Mouse (Mus musculus): ENCODE measurements around the gene Slc35f1. TPM values are rescaled to one million over a fixed set of nuclear protein-coding genes. Genes with fewer than 3 reads are reported as not detected.

The Slc35f1 gene
- polyA plus RNA-seq, 1 experiment from 2014 or later, result 40.1 TPM

GRCm38 (mm10) chr10:53052521-53052920 lies 362.2 kb downstream of the Slc35f1 start:
- H3K9ac ChIP-seq (replicated peaks), result no peak overlapping the region
- no peaks in the 10 kb centered on the region for H3K4me1 ChIP-seq
- H3K4me2 ChIP-seq (replicated peaks), result no peak overlapping the region
- no peak overlapping the region for H3K4me3 ChIP-seq
- no peak overlapping the region for H3K27ac ChIP-seq (replicated peaks)
- peaks cover 2% of the 10 kb centered on the region; the same call in 1 of the 2 replicates for H3K36me3 ChIP-seq
- peaks cover 4% of the 10 kb centered on the region for H3K9me3 ChIP-seq
- no peak for ATAC-seq (replicated peaks)
- no peaks in the 10 kb centered on the region for H3K27me3 ChIP-seq

- Histone ChIP-seq H3K4me3 (no peak overlapping the region), H3K27me3 (no peaks in the 10 kb centered on the region), H3K4me2 (replicated peaks) (no peak overlapping the region), H3K9ac (replicated peaks) (no peak overlapping the region), H3K4me1 (no peaks in the 10 kb centered on the region), H3K9me3 (peaks cover 4% of the 10 kb centered on the region), H3K36me3 (no peaks in the 10 kb centered on the region), H3K27ac (replicated peaks) (no peak overlapping the region)
- no peak for ATAC-seq (replicated peaks)
- WGBS, result 90% methylated on average over 2 of the region's 2 CpGs
Measured at GRCm38 (mm10) chr10:53060745-53061144, 370.4 kb downstream of the Slc35f1 start.

- Histone ChIP-seq H3K4me2 (replicated peaks) (no peak overlapping the region), H3K27ac (replicated peaks) (no peak overlapping the region), H3K9me3 (no peaks in the 10 kb centered on the region), H3K4me1 (no peaks in the 10 kb centered on the region), H3K4me3 (no peak overlapping the region), H3K9ac (replicated peaks) (no peak overlapping the region), H3K27me3 (no peaks in the 10 kb centered on the region), H3K36me3 (no peaks in the 10 kb centered on the region)
- ATAC-seq (replicated peaks), result no peak
Measured at GRCm38 (mm10) chr10:53062741-53063140, 372.4 kb downstream of the Slc35f1 start.

- Histone ChIP-seq H3K4me3 (no peak overlapping the region), H3K36me3 (peaks cover 10% of the 10 kb centered on the region; the same call in 1 of the 2 replicates), H3K9me3 (no peaks in the 10 kb centered on the region), H3K4me1 (no peaks in the 10 kb centered on the region), H3K4me2 (replicated peaks) (no peak overlapping the region), H3K27me3 (no peaks in the 10 kb centered on the region), H3K9ac (replicated peaks) (no peak overlapping the region), H3K27ac (replicated peaks) (no peak overlapping the region)
- no peak for ATAC-seq (replicated peaks)
- WGBS, result 88% methylated on average over 1 of the region's 1 CpGs
Measured at GRCm38 (mm10) chr10:53087811-53088210, 397.5 kb downstream of the Slc35f1 start.

GRCm38 (mm10) chr10:53091525-53091924 lies 401.2 kb downstream of the Slc35f1 start:
- H3K4me1 ChIP-seq, result no peaks in the 10 kb centered on the region
- no peaks in the 10 kb centered on the region for H3K9me3 ChIP-seq
- no peak overlapping the region for H3K4me3 ChIP-seq
- no peaks in the 10 kb centered on the region for H3K27me3 ChIP-seq
- no peak for ATAC-seq (replicated peaks)
- H3K27ac ChIP-seq (replicated peaks), result no peak overlapping the region
- peaks cover 10% of the 10 kb centered on the region; the same call in 1 of the 2 replicates for H3K36me3 ChIP-seq
- WGBS, result 85% methylated on average over 4 of the region's 4 CpGs
- no peak overlapping the region for H3K4me2 ChIP-seq (replicated peaks)
- no peak overlapping the region for H3K9ac ChIP-seq (replicated peaks)

GRCm38 (mm10) chr10:53096446-53096845 lies 406.1 kb downstream of the Slc35f1 start:
- no peaks in the 10 kb centered on the region for H3K4me1 ChIP-seq
- no peaks in the 10 kb centered on the region for H3K27me3 ChIP-seq
- H3K4me2 ChIP-seq (replicated peaks), result no peak overlapping the region
- H3K27ac ChIP-seq (replicated peaks), result no peak overlapping the region
- no peak for ATAC-seq (replicated peaks)
- H3K36me3 ChIP-seq, result no peaks in the 10 kb centered on the region
- WGBS, result 87% methylated on average over 3 of the region's 3 CpGs
- H3K9me3 ChIP-seq, result no peaks in the 10 kb centered on the region
- H3K9ac ChIP-seq (replicated peaks), result no peak overlapping the region
- no peak overlapping the region for H3K4me3 ChIP-seq

- H3K36me3 ChIP-seq, result no peaks in the 10 kb centered on the region
- no peak for ATAC-seq (replicated peaks)
- WGBS, result 95% methylated on average over 3 of the region's 3 CpGs
- no peaks in the 10 kb centered on the region for H3K4me1 ChIP-seq
- no peak overlapping the region for H3K27ac ChIP-seq (replicated peaks)
- H3K27me3 ChIP-seq, result no peaks in the 10 kb centered on the region
- no peaks in the 10 kb centered on the region for H3K9me3 ChIP-seq
- H3K9ac ChIP-seq (replicated peaks), result no peak overlapping the region
- no peak overlapping the region for H3K4me3 ChIP-seq
- no peak overlapping the region for H3K4me2 ChIP-seq (replicated peaks)
Measured at GRCm38 (mm10) chr10:53100881-53101280, 410.5 kb downstream of the Slc35f1 start.

- H3K4me1 ChIP-seq, result no peaks in the 10 kb centered on the region
- ATAC-seq (replicated peaks), result no peak
- H3K4me3 ChIP-seq, result no peak overlapping the region
- H3K9me3 ChIP-seq, result no peaks in the 10 kb centered on the region
- no peak overlapping the region for H3K4me2 ChIP-seq (replicated peaks)
- H3K27me3 ChIP-seq, result no peaks in the 10 kb centered on the region
- WGBS, result 81% methylated on average over 2 of the region's 2 CpGs
- no peak overlapping the region for H3K9ac ChIP-seq (replicated peaks)
- no peaks in the 10 kb centered on the region for H3K36me3 ChIP-seq
- no peak overlapping the region for H3K27ac ChIP-seq (replicated peaks)
Measured at GRCm38 (mm10) chr10:53101412-53101811, 411.1 kb downstream of the Slc35f1 start.

GRCm38 (mm10) chr10:53102423-53102822 lies 412.1 kb downstream of the Slc35f1 start:
- H3K36me3 ChIP-seq, result no peaks in the 10 kb centered on the region
- ATAC-seq (replicated peaks), result no peak
- H3K9ac ChIP-seq (replicated peaks), result no peak overlapping the region
- 80% methylated on average over 2 of the region's 2 CpGs for WGBS
- no peak overlapping the region for H3K4me3 ChIP-seq
- H3K4me1 ChIP-seq, result no peaks in the 10 kb centered on the region
- H3K4me2 ChIP-seq (replicated peaks), result no peak overlapping the region
- H3K27ac ChIP-seq (replicated peaks), result no peak overlapping the region
- no peaks in the 10 kb centered on the region for H3K27me3 ChIP-seq
- no peaks in the 10 kb centered on the region for H3K9me3 ChIP-seq

- H3K27me3 ChIP-seq, result no peaks in the 10 kb centered on the region
- H3K4me1 ChIP-seq, result peaks cover 17% of the 10 kb centered on the region
- 21% methylated on average over 3 of the region's 3 CpGs for WGBS
- no peaks in the 10 kb centered on the region for H3K36me3 ChIP-seq
- H3K9me3 ChIP-seq, result no peaks in the 10 kb centered on the region
- H3K4me2 ChIP-seq (replicated peaks), result no peak overlapping the region
- H3K9ac ChIP-seq (replicated peaks), result no peak overlapping the region
- H3K27ac ChIP-seq (replicated peaks), result no peak overlapping the region
- H3K4me3 ChIP-seq, result no peak overlapping the region
- ATAC-seq (replicated peaks), result peak; percentile 30; the same call in 1 of the 2 replicates
Measured at GRCm38 (mm10) chr10:53115028-53115427, 424.7 kb downstream of the Slc35f1 start.

GRCm38 (mm10) chr10:53115673-53116398 lies 425.5 kb downstream of the Slc35f1 start:
- H3K4me2 ChIP-seq (replicated peaks), result no peak overlapping the region
- H3K4me1 ChIP-seq, result peaks cover 17% of the 10 kb centered on the region
- H3K9me3 ChIP-seq, result no peaks in the 10 kb centered on the region
- H3K27me3 ChIP-seq, result no peaks in the 10 kb centered on the region
- peak overlapping the region; percentile 13 for H3K27ac ChIP-seq (replicated peaks)
- WGBS, result 34% methylated on average over 7 of the region's 7 CpGs
- no peak overlapping the region for H3K9ac ChIP-seq (replicated peaks)
- ATAC-seq (replicated peaks), result peak; percentile 51
- H3K4me3 ChIP-seq, result no peak overlapping the region
- H3K36me3 ChIP-seq, result no peaks in the 10 kb centered on the region

GRCm38 (mm10) chr10:53120608-53121007 lies 430.3 kb downstream of the Slc35f1 start:
- Histone ChIP-seq H3K9me3 (no peaks in the 10 kb centered on the region), H3K4me1 (peaks cover 11% of the 10 kb centered on the region), H3K27me3 (no peaks in the 10 kb centered on the region), H3K4me2 (replicated peaks) (no peak overlapping the region), H3K4me3 (no peak overlapping the region), H3K27ac (replicated peaks) (no peak overlapping the region), H3K9ac (replicated peaks) (no peak overlapping the region), H3K36me3 (no peaks in the 10 kb centered on the region)
- WGBS, result 96% methylated on average over 2 of the region's 2 CpGs
- no peak for ATAC-seq (replicated peaks)

- no peaks in the 10 kb centered on the region for H3K4me1 ChIP-seq
- no peaks in the 10 kb centered on the region for H3K36me3 ChIP-seq
- H3K27ac ChIP-seq (replicated peaks), result no peak overlapping the region
- 66% methylated on average over 6 of the region's 6 CpGs for WGBS
- no peaks in the 10 kb centered on the region for H3K27me3 ChIP-seq
- 0 out of 2 replicates have a peak, but pooled peaks have one; percentile 51 for ATAC-seq (replicated peaks)
- H3K4me2 ChIP-seq (replicated peaks), result no peak overlapping the region
- H3K9me3 ChIP-seq, result no peaks in the 10 kb centered on the region
- no peak overlapping the region for H3K9ac ChIP-seq (replicated peaks)
- H3K4me3 ChIP-seq, result no peak overlapping the region
Measured at GRCm38 (mm10) chr10:53124365-53124764, 434.0 kb downstream of the Slc35f1 start.

Measured in forebrain, embryonic 15.5 days (tissue).